Mouse (Mus musculus) MEL (cell line): Measurements from ENCODE around the gene Smarca2. TPM values are rescaled to one million over a fixed set of nuclear protein-coding genes. Genes with fewer than 3 reads are reported as not detected.

Source experiments
- DNase-seq: peaks from one replicate; pipeline ENCODE4 v3.0.0; 2011; ENCODE audit warnings: low read depth, low spot score
- H3K27ac ChIP-seq: 2 replicates; pipeline ENCODE4 v1.5.1; 2012; ENCODE audit warnings: low read depth, mild to moderate bottlenecking, control low read depth, low read length, moderate library complexity; ENCODE audit not compliant: control insufficient read depth
- H3K27me3 ChIP-seq, 2 experiments: fragments of 150-350 bp in 1 of 2; sonication (generic) in 1 of 2; 2 replicates each; pipeline ENCODE4 v1.6.1; 2012; ENCODE audit warnings: low read length in 2 of 2, mild to moderate bottlenecking in 2 of 2, improper control_type of control experiment in 1 of 2, moderate library complexity in 1 of 2; ENCODE audit not compliant: insufficient read depth in 2 of 2, control insufficient read depth in 1 of 2
- H3K36me3 ChIP-seq, 2 experiments: 2 replicates each; pipeline ENCODE4 v1.6.1; 2012 to 2014; ENCODE audit warnings: low read length in 2 of 2, improper control_type of control experiment in 1 of 2, inconsistent platforms in 1 of 2, mild to moderate bottlenecking in 1 of 2; ENCODE audit not compliant: insufficient read depth in 2 of 2, control insufficient read depth in 1 of 2
- H3K4me1 ChIP-seq, 2 experiments: fragments of 150-350 bp in 1 of 2; sonication (generic) in 1 of 2; 2 replicates each; pipeline ENCODE4 v1.6.1; 2012; ENCODE audit warnings: low read length in 2 of 2, improper control_type of control experiment in 1 of 2, mild to moderate bottlenecking in 1 of 2; ENCODE audit not compliant: insufficient read depth in 2 of 2, control insufficient read depth in 1 of 2
- H3K4me3 ChIP-seq, 2 experiments: fragments of 150-350 bp in 1 of 2; sonication (generic) in 1 of 2; 2 replicates each; pipeline ENCODE4 v1.5.1; 2012; ENCODE audit warnings: low read depth in 2 of 2, low read length in 2 of 2, mild to moderate bottlenecking in 2 of 2, moderate library complexity in 2 of 2, control low read depth in 1 of 2, improper control_type of control experiment in 1 of 2; ENCODE audit not compliant: control insufficient read depth in 1 of 2, insufficient read depth in 1 of 2
- H3K79me2 ChIP-seq: 2 replicates; pipeline ENCODE4 v1.6.1; 2012; ENCODE audit warnings: mild to moderate bottlenecking, low read length, moderate library complexity; ENCODE audit not compliant: control insufficient read depth, poor library complexity, insufficient read depth
- H3K9ac ChIP-seq: 2 replicates; pipeline ENCODE4 v1.6.1; 2012; ENCODE audit warnings: low read depth, mild to moderate bottlenecking, control low read depth, low read length, moderate library complexity; ENCODE audit not compliant: control insufficient read depth, poor library complexity, severe bottlenecking
- H3K9me3 ChIP-seq: fragments of 150-350 bp; sonication (generic); replicated peaks from 2 replicates; pipeline ENCODE4 v1.6.1; 2012; ENCODE audit warnings: mild to moderate bottlenecking, low read length, improper control_type of control experiment, moderate library complexity; ENCODE audit not compliant: insufficient read depth
- E2F4 ChIP-seq: IDR thresholded peaks from 2 replicates; pipeline ENCODE4 v1.6.1; 2011; ENCODE audit warnings: low read depth, low read length, improper control_type of control experiment, borderline replicate concordance
- ELF1 ChIP-seq: IDR thresholded peaks from 2 replicates; pipeline ENCODE4 v1.6.1; 2014; ENCODE audit warnings: low read depth, mild to moderate bottlenecking, inconsistent platforms, low read length, improper control_type of control experiment, moderate library complexity
- GATA1 ChIP-seq: IDR thresholded peaks from 2 replicates; pipeline ENCODE4 v1.6.1; 2011; ENCODE audit warnings: low read depth, low read length, improper control_type of control experiment
- JUND ChIP-seq: IDR thresholded peaks from 2 replicates; pipeline ENCODE4 v1.6.1; 2011; ENCODE audit warnings: low read depth, mild to moderate bottlenecking, improper control_type of control experiment, low read length
- KAT2A ChIP-seq: conservative IDR thresholded peaks from 2 replicates; pipeline ENCODE4 v1.6.1; 2012; ENCODE audit warnings: low read depth, low read length, improper control_type of control experiment, inconsistent platforms
- MAZ ChIP-seq: IDR thresholded peaks from 2 replicates; pipeline ENCODE4 v1.6.1; 2012; ENCODE audit warnings: low read depth, mild to moderate bottlenecking, inconsistent platforms, low read length, improper control_type of control experiment
- MXI1 ChIP-seq: IDR thresholded peaks from 2 replicates; pipeline ENCODE4 v1.6.1; 2011; ENCODE audit warnings: mild to moderate bottlenecking, low read depth, low read length, improper control_type of control experiment
- MYB ChIP-seq: IDR thresholded peaks from 2 replicates; pipeline ENCODE4 v1.6.1; 2011; ENCODE audit warnings: mild to moderate bottlenecking, low read depth, low read length, improper control_type of control experiment
- MYC ChIP-seq: IDR thresholded peaks from 2 replicates; pipeline ENCODE4 v1.6.1; 2011; ENCODE audit warnings: low read depth, mild to moderate bottlenecking, low read length, improper control_type of control experiment, moderate library complexity
- NELFE ChIP-seq: IDR thresholded peaks from 2 replicates; pipeline ENCODE4 v1.6.1; 2011; ENCODE audit warnings: low read depth, low read length, improper control_type of control experiment
- NRF1 ChIP-seq: IDR thresholded peaks from 2 replicates; pipeline ENCODE4 v1.6.1; 2014; ENCODE audit warnings: low read depth, mild to moderate bottlenecking, inconsistent platforms, low read length, improper control_type of control experiment, moderate library complexity; ENCODE audit not compliant: poor library complexity, insufficient read depth, severe bottlenecking
- POLR2A ChIP-seq, 2 experiments: IDR thresholded peaks; 2 replicates each; pipeline ENCODE4 v1.6.1; 2011 to 2012; ENCODE audit warnings: low read length in 2 of 2, mild to moderate bottlenecking in 2 of 2, control low read depth in 1 of 2, improper control_type of control experiment in 1 of 2, low read depth in 1 of 2, moderate library complexity in 1 of 2; ENCODE audit not compliant: control insufficient read depth in 1 of 2, insufficient read depth in 1 of 2, poor library complexity in 1 of 2
- RCOR1 ChIP-seq: IDR thresholded peaks from 2 replicates; pipeline ENCODE4 v1.6.1; 2012; ENCODE audit warnings: low read depth, mild to moderate bottlenecking, inconsistent platforms, low read length, improper control_type of control experiment
- SMC3 ChIP-seq: IDR thresholded peaks from 2 replicates; pipeline ENCODE4 v1.6.1; 2011; ENCODE audit warnings: low read depth, low read length, improper control_type of control experiment
- TAL1 ChIP-seq: IDR thresholded peaks from 2 replicates; pipeline ENCODE4 v1.6.1; 2012; ENCODE audit warnings: mild to moderate bottlenecking, inconsistent platforms, low read length, moderate library complexity, mixed read lengths
- USF1 ChIP-seq: IDR thresholded peaks from 2 replicates; pipeline ENCODE4 v1.6.1; 2014; ENCODE audit warnings: low read depth, mild to moderate bottlenecking, inconsistent platforms, low read length, improper control_type of control experiment, moderate library complexity
- USF2 ChIP-seq, 2 experiments: IDR thresholded peaks; 2 replicates each; pipeline ENCODE4 v1.6.1; 2011 to 2012; ENCODE audit warnings: improper control_type of control experiment in 2 of 2, low read length in 2 of 2, borderline replicate concordance in 1 of 2, inconsistent platforms in 1 of 2, low read depth in 1 of 2, mild to moderate bottlenecking in 1 of 2; ENCODE audit not compliant: insufficient read depth in 1 of 2
- ZC3H11A ChIP-seq: IDR thresholded peaks from 2 replicates; pipeline ENCODE4 v1.6.1; 2012; ENCODE audit warnings: low read depth, mild to moderate bottlenecking, inconsistent platforms, low read length, improper control_type of control experiment
- ZNF384 ChIP-seq: IDR thresholded peaks from 2 replicates; pipeline ENCODE4 v1.6.1; 2012; ENCODE audit warnings: low read depth, mild to moderate bottlenecking, inconsistent platforms, low read length, improper control_type of control experiment
- polyA plus RNA-seq, 2 experiments: library from polyadenylated mRNA; stranded (reverse) in 1 of 2; unstranded in 1 of 2; fragments of >175 nt in 1 of 2; fragments of >200 nt in 1 of 2; gene quantifications; 2 replicates each; pipeline versions ENCODE4 v1.2.1 to v1.2.4; 2012; ENCODE audit warnings: low replicate concordance in 2 of 2, low read depth in 1 of 2; ENCODE audit not compliant: insufficient read length in 2 of 2, insufficient read depth in 1 of 2, missing spikeins in 1 of 2
- total RNA-seq: library from RNA; depleted of rRNA; stranded (reverse); fragments of 300-350 nt; gene quantifications from 2 replicates; pipeline ENCODE4 v1.2.3, GENCODE M21; 2012

Gene Smarca2
- total and polyA plus RNA-seq, 3 experiments: 6.6 to 23.2 TPM; not detected in 1

GRCm38 (mm10) chr19:26719161-26719560 is 114.3 kb downstream of the Smarca2 start:
- Histone ChIP-seq H3K27me3 (no peaks in the 10 kb centered on the region), H3K4me1 (no peaks in the 10 kb centered on the region), H3K27ac (no peak overlapping the region), H3K79me2 (no peaks in the 10 kb centered on the region), H3K9ac (no peak overlapping the region), H3K36me3 (no peaks in the 10 kb centered on the region), H3K9me3 (no peaks in the 10 kb centered on the region), H3K4me3 (no peak overlapping the region)
- TF ChIP-seq TAL1 (no peak), RCOR1 (no peak), SMC3 (no peak), MAZ (no peak), MYB (no peak), JUND (no peak), MXI1 (no peak), MYC (no peak), E2F4 (no peak)
- DNase-seq: no peak

- no peak for TF ChIP-seq MYC
- no peak for TF ChIP-seq GATA1
- TF ChIP-seq USF2 (IDR thresholded peaks at IDR 0.05; ENCODE audit: borderline replicate concordance in 1 of 2, insufficient read depth in 1 of 2, low read depth in 1 of 2, low read length in 2 of 2): no peak
- no peak for TF ChIP-seq POLR2A (IDR thresholded peaks at IDR 0.05; ENCODE audit: control insufficient read depth in 1 of 2, insufficient read depth in 1 of 2, low read depth in 1 of 2, low read length in 2 of 2, poor library complexity in 1 of 2)
- no peak for TF ChIP-seq ZC3H11A
- no peak for TF ChIP-seq USF1
- no peak for TF ChIP-seq NRF1
- TF ChIP-seq NELFE: no peak
- no peak for TF ChIP-seq MYB
- TF ChIP-seq KAT2A: no peak
- no peak for TF ChIP-seq ZNF384
- TF ChIP-seq ELF1: no peak
- TF ChIP-seq SMC3: no peak
- TF ChIP-seq RCOR1: no peak
- Histone ChIP-seq H3K79me2 (no peaks in the 10 kb centered on the region), H3K9me3 (no peaks in the 10 kb centered on the region), H3K4me1 (no peaks in the 10 kb centered on the region), H3K27ac (no peak overlapping the region), H3K9ac (no peak overlapping the region), H3K36me3 (no peaks in the 10 kb centered on the region), H3K4me3 (no peak overlapping the region), H3K27me3 (no peaks in the 10 kb centered on the region)
- DNase-seq: no peak
Observed at GRCm38 (mm10) chr19:26721741-26722140, 116.9 kb downstream of the Smarca2 start.
